Mouse (Mus musculus) CH12.LX (cell line): ENCODE measurements around the gene Hoxa7.

ENCODE experiments used
- CTCF ChIP-seq, 2 experiments: IDR thresholded peaks in 1 of 2; conservative IDR thresholded peaks in 1 of 2; 2 replicates each; pipeline ENCODE4 v1.5.1; 2011 to 2012; ENCODE audit warnings: low read depth in 2 of 2, low read length in 2 of 2, improper control_type of control experiment in 1 of 2, inconsistent platforms in 1 of 2, mild to moderate bottlenecking in 1 of 2, moderate library complexity in 1 of 2
- EP300 ChIP-seq: IDR thresholded peaks from 2 replicates; pipeline ENCODE4 v1.6.1; 2011; ENCODE audit warnings: low read length, improper control_type of control experiment
- POLR2A ChIP-seq: IDR thresholded peaks from 2 replicates; pipeline ENCODE4 v1.6.1; 2011; ENCODE audit warnings: low read depth, mild to moderate bottlenecking, improper control_type of control experiment, low read length
- TBP ChIP-seq: conservative IDR thresholded peaks from 2 replicates; pipeline ENCODE4 v1.6.1; 2011; ENCODE audit warnings: low read depth, low read length, improper control_type of control experiment
- USF2 ChIP-seq: conservative IDR thresholded peaks from 2 replicates; pipeline ENCODE4 v1.6.1; 2011; ENCODE audit warnings: low read depth, low read length, improper control_type of control experiment
- ZC3H11A ChIP-seq: IDR thresholded peaks from 2 replicates; pipeline ENCODE4 v1.6.1; 2012; ENCODE audit warnings: low read depth, mild to moderate bottlenecking, inconsistent platforms, low read length, improper control_type of control experiment

GRCm38 (mm10) chr6:52200073-52200750 is 21.4 kb downstream of the Hoxa7 start:
- TF ChIP-seq EP300 = no peak
- TF ChIP-seq TBP = no peak
- no peak for TF ChIP-seq CTCF (conservative IDR thresholded peaks at IDR 0.05 in 1 of 2, IDR thresholded peaks at IDR 0.05 in 1 of 2; ENCODE audit: low read depth in 2 of 2, low read length in 2 of 2)
- TF ChIP-seq USF2 = no peak
- no peak for TF ChIP-seq ZC3H11A
- no peak for TF ChIP-seq POLR2A
